Mouse (Mus musculus): ENCODE measurements around the gene Pde4c.

DNA sequence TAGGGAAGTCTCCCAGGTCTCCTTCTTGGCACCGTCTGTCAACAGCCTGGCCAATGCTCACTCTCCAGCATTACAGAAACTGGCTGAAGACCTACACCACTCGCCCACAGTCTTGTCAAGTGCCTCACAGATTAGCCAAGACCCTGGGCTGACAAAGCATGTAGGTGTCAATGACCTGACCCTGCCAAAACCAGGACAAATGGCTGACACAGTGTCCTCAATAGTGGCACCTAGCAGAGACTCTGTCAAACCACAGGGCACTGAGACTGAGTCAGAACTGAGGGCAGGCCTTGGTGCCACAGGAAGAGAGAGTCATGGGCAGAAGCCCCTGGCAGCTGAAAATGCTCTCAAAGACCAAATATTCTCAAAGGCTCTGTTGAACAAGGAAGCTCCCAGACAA lies 8.4 kb upstream of the Pde4c start:
- TF ChIP-seq CTCF (IDR thresholded peaks at IDR 0.05; ENCODE audit: low read depth, low read length) (no peak), POLR2A (IDR thresholded peaks at IDR 0.05; ENCODE audit: extremely low read depth, insufficient read depth, low read length) (no peak)
